Mouse (Mus musculus): ENCODE measurements around the gene Camk1. TPM values are rescaled to one million over a fixed set of nuclear protein-coding genes. Genes with fewer than 3 reads are reported as not detected.

Gene Camk1
- polyA plus RNA-seq, 1 experiment = 216 TPM

- Histone ChIP-seq H3K27ac (ENCODE audit: insufficient read depth, low read depth, low read length) (peak overlapping the region; percentile 93), H3K4me3 (ENCODE audit: insufficient read depth, low read length) (peak overlapping the region; percentile 70), H3K4me1 (ENCODE audit: control insufficient read depth, insufficient read depth, low read length) (peaks cover 17% of the 10 kb centered on the region)
- TF ChIP-seq POLR2A (IDR thresholded peaks at IDR 0.05; ENCODE audit: borderline replicate concordance, low read depth, low read length) = no peak
- TF ChIP-seq CTCF (IDR thresholded peaks at IDR 0.05; ENCODE audit: low read depth, low read length) = no peak
Measured at GRCm38 (mm10) chr6:113379246-113379645, 35.5 kb upstream of the Camk1 start.

DNA sequence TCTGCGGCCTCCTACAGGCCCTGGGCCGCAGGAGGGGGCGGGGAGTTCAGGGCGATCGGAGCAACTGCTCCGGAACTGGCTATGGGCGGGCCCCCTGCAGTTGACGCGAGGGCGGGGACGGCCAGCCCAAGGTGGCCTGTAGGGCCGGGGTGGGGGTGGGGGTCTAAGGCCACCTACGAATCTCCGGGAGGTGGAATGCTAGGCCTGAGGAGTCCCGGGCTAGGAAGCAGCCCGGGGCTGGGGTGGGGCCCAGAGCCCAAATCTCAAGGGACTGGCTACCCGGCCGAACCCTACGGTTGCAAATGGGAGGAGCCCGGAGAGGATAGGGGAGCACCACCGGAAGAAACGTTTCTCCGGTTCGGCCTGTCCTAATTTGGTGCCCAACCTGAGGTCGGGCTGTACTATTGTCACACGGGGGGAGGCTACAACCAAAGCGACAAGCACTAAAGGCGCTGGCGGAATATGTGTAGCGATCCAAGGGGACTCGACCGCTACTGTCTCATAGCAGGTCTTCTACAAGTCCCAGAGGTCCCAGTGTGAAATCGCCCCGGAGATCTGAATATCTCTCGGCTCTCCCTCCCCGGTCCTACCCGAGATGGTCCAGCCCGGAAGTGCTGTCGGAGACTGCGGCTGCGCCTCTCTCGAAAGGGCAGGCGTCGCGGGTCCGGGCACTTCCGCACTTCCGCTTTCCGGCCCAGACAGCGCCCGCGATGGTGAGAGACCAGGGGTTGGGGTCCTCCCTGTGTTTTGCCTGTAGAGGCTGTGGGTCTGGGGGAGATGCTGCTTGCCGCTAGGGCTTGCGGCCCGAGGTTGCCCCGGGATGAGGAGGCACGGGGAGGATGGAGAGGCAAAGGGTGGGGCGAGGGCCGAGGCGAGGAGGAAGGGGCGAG lies 34.0 kb upstream of the Camk1 start, which contains the start of the genes Tada3 and Arpc4:
Tada3 (minus strand) TSS at position 388 of the 890 bp plus-strand sequence.
Arpc4 (plus strand) TSS at position 620 of the 890 bp plus-strand sequence.
- H3K4me1 ChIP-seq (ENCODE audit: control insufficient read depth, insufficient read depth, low read length) = peaks cover 16% of the 10 kb centered on the region
- TF ChIP-seq CTCF (IDR thresholded peaks at IDR 0.05; ENCODE audit: low read depth, low read length) (no peak), POLR2A (IDR thresholded peaks at IDR 0.05; ENCODE audit: borderline replicate concordance, low read depth, low read length) (peak; percentile 29; the same call in 1 of the 2 replicates)
- peak within 1 kb of the TSS; percentile 70 for H3K4me3 ChIP-seq (ENCODE audit: insufficient read depth, low read length)
- H3K27ac ChIP-seq (ENCODE audit: insufficient read depth, low read depth, low read length) = peak within 1 kb of the TSS; percentile 98

- no peak for TF ChIP-seq POLR2A (IDR thresholded peaks at IDR 0.05; ENCODE audit: borderline replicate concordance, low read depth, low read length)
- TF ChIP-seq CTCF (IDR thresholded peaks at IDR 0.05; ENCODE audit: low read depth, low read length) = no peak
- Histone ChIP-seq H3K4me1 (ENCODE audit: control insufficient read depth, insufficient read depth, low read length) (peaks cover 16% of the 10 kb centered on the region), H3K27ac (ENCODE audit: insufficient read depth, low read depth, low read length) (peak overlapping the region; percentile 98)
Measured at GRCm38 (mm10) chr6:113377172-113377495, 33.4 kb upstream of the Camk1 start.

DNA sequence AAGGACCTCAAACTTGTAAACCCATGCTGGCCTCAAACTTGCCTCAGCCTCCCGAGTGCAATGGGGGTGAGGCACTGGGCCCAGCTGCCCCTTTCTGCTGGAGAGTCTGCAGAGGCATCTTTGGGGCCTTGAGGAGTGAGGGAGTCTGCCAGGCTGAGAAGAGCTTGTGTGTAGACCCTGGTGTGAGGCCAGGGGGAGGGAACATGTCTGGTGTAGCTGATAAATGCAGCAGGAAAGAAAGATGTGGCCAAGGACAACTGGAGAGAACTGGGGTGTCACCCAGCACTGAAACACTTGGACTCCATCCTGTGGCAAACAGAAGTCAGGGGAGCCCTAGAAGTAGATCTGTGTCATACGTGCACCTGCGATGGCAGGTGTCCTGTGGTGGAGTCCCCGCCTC lies 29.7 kb upstream of the Camk1 start:
- TF ChIP-seq POLR2A (IDR thresholded peaks at IDR 0.05; ENCODE audit: borderline replicate concordance, low read depth, low read length) (no peak), CTCF (IDR thresholded peaks at IDR 0.05; ENCODE audit: low read depth, low read length) (no peak)
- Histone ChIP-seq H3K27ac (ENCODE audit: insufficient read depth, low read depth, low read length) (no peak overlapping the region), H3K4me1 (ENCODE audit: control insufficient read depth, insufficient read depth, low read length) (peaks cover 4% of the 10 kb centered on the region), H3K4me3 (ENCODE audit: insufficient read depth, low read length) (no peak overlapping the region)

More at GRCm38 (mm10) chr6:113377172-113377495, 33.4 kb upstream of the Camk1 start:
- peak overlapping the region; percentile 70 for H3K4me3 ChIP-seq (ENCODE audit: insufficient read depth, low read length)

DNA sequence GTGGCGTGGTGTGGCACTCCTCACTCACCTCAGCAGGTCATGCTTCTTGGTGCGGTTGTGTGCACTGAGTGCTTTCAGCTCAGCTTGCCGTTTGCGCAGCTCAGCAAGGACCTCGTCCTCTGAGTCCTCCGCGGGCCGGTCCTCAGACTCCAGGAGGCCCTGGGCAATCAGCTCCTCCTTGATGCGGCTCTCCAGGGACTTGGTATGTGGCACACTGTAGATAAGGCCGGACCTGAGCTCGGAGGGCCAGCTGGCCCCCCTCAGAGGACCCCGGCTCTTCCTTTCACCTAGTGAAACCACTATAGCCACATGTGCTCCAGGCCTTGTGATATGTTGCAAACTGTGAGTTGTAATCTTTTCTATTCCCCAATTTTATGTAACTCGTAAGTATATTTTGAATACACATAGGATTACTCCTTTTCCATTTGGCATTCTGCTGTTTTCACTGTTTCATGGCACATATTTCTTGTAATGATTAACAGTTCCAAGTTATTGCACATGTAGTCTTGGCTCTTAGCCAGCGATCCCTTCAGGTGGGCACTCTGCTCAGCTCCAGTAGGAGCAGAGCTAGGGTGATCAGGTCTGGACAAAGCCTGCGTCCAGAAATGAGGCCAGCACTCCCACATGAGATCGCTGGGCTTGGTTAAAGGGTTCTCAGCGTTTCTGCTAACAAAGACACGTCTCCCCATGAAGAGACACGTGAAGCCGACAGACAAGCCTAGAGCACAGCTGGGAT lies 26.6 kb upstream of the Camk1 start:
- Histone ChIP-seq H3K4me3 (ENCODE audit: insufficient read depth, low read length) (no peak overlapping the region), H3K4me1 (ENCODE audit: control insufficient read depth, insufficient read depth, low read length) (no peaks in the 10 kb centered on the region), H3K27ac (ENCODE audit: insufficient read depth, low read depth, low read length) (no peak overlapping the region)
- TF ChIP-seq CTCF (IDR thresholded peaks at IDR 0.05; ENCODE audit: low read depth, low read length) (no peak), POLR2A (IDR thresholded peaks at IDR 0.05; ENCODE audit: borderline replicate concordance, low read depth, low read length) (no peak)

GRCm38 (mm10) chr6:113368577-113368976 lies 24.8 kb upstream of the Camk1 start:
- Histone ChIP-seq H3K4me3 (ENCODE audit: insufficient read depth, low read length) (no peak overlapping the region), H3K27ac (ENCODE audit: insufficient read depth, low read depth, low read length) (no peak overlapping the region), H3K4me1 (ENCODE audit: control insufficient read depth, insufficient read depth, low read length) (peaks cover 3% of the 10 kb centered on the region)
- TF ChIP-seq CTCF (IDR thresholded peaks at IDR 0.05; ENCODE audit: low read depth, low read length) (no peak), POLR2A (IDR thresholded peaks at IDR 0.05; ENCODE audit: borderline replicate concordance, low read depth, low read length) (no peak)

GRCm38 (mm10) chr6:113368124-113368523 lies 24.3 kb upstream of the Camk1 start:
- H3K27ac ChIP-seq (ENCODE audit: insufficient read depth, low read depth, low read length) = no peak overlapping the region
- TF ChIP-seq POLR2A (IDR thresholded peaks at IDR 0.05; ENCODE audit: borderline replicate concordance, low read depth, low read length) (no peak), CTCF (IDR thresholded peaks at IDR 0.05; ENCODE audit: low read depth, low read length) (no peak)
- H3K4me1 ChIP-seq (ENCODE audit: control insufficient read depth, insufficient read depth, low read length) = peaks cover 3% of the 10 kb centered on the region

DNA sequence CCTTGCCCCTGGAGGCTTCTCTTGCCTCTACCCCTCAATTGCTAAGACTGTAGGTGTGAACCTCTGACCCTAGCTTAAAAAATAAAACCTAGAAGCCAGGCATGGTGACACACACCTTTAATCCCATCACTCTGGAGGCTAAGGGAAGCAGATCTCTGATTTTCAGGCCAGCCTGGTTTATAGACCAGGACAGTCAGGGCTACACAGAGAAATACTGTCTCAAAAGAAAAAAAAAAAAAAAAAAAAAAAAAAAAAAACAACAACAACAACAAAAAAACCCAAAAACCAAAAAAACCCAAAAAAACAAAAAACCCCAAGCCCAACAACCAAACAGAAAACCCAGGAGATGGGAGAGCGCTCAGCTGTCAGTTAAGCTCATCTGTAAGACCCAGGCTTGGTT lies 23.8 kb upstream of the Camk1 start:
- peaks cover 3% of the 10 kb centered on the region for H3K4me1 ChIP-seq (ENCODE audit: control insufficient read depth, insufficient read depth, low read length)
- H3K4me3 ChIP-seq (ENCODE audit: insufficient read depth, low read length) = no peak overlapping the region
- no peak overlapping the region for H3K27ac ChIP-seq (ENCODE audit: insufficient read depth, low read depth, low read length)
- TF ChIP-seq POLR2A (IDR thresholded peaks at IDR 0.05; ENCODE audit: borderline replicate concordance, low read depth, low read length) = no peak
- no peak for TF ChIP-seq CTCF (IDR thresholded peaks at IDR 0.05; ENCODE audit: low read depth, low read length)

More at GRCm38 (mm10) chr6:113368124-113368523, 24.3 kb upstream of the Camk1 start:
- no peak overlapping the region for H3K4me3 ChIP-seq (ENCODE audit: insufficient read depth, low read length)

DNA sequence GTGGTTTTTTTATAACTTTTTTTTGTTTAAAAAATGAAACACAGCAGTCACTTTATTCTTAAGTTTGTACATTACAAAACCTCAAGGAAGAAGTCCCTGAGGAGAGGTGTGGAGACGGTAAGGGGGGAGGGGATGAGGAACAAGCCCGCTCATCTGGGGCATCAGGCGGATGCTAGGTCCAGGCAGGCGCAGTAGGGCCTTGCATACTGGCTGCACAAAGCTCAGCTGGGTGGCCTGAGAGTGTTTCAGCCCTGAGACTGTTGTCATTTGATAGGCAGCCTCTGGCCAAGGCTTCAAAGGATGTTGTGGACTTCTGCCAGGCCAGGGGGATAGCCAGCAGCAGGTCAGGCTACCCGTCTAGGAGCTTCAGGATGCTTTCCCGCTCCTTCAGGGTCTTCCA lies 22.9 kb upstream of the Camk1 start:
- TF ChIP-seq POLR2A (IDR thresholded peaks at IDR 0.05; ENCODE audit: borderline replicate concordance, low read depth, low read length) (no peak), CTCF (IDR thresholded peaks at IDR 0.05; ENCODE audit: low read depth, low read length) (no peak)
- no peak overlapping the region for H3K27ac ChIP-seq (ENCODE audit: insufficient read depth, low read depth, low read length)
- H3K4me3 ChIP-seq (ENCODE audit: insufficient read depth, low read length) = no peak overlapping the region
- peaks cover 3% of the 10 kb centered on the region for H3K4me1 ChIP-seq (ENCODE audit: control insufficient read depth, insufficient read depth, low read length)

All from bone marrow macrophage, adult 2 months (primary cell).